Mouse (Mus musculus): ENCODE measurements around the gene Traf3ip1.
"Not testable (repeated sequence)": the region's sequence is repeated elsewhere in the genome, so short reads cannot be mapped to it uniquely, and the experiment has no call there.

Traf3ip1 gene

DNA sequence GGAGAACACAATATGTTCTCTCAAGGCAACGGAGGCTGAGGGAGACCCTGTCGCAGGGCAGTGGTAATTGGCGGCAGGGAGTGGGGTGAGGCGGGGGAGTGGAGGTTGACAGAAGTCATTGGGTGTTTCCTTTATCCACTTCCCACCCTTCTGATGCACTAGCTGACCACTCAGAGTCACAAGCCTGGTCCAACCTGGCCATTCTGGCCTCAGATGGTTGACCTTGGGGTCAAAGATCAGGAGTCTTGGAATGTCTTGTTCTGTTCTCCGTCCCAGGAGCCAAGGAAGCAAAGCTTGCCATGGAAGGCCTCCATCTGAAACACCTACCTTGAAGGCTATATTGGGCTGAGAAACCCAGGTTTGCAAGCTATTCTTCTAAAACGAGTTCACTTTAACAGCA, 28.3 kb upstream of the Traf3ip1 start:
- DNase-seq, result peak; percentile 61

DNA sequence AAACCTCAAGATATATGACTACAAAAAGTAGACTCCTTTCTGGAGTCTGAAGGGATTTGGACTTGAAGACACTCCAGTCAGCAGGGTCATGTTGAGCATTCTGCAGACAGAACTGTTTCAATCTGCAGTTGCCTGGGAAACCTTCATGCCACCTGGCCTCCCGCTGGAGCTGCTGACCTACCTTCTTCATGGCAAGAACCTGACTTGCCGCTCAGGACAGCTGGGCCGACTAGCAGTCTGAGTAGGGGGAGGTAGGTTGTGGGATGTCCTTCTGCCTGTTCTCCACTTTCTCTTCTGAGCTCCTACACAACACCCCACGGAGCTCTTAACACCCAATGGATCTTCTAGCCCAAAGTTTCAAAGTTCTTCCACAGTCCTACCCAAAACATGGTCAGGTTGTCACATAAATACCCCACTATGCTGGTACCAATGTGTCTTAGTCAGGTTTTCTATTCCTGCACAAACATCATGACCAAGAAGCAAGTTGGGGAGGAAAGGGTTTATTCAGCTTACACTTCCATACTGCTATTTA, 24.5 kb upstream of the Traf3ip1 start:
- no peak for DNase-seq

DNA sequence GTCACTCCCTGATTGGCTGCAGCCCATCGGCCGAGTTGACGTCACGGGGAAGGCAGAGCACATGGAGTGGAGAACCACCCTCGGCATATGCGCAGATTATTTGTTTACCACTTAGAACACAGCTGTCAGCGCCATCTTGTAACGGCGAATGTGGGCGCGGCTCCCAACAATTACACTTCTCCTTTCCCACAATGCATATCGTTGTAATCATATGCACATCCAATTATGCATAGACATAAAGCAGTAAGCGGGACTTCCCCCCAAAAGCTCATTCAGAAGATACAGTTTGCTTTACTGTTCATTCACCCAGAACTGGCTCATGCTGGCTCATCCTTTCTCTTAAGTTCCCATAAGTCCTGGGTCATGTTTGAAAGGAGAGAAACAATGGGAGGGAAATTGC, 16.3 kb upstream of the Traf3ip1 start:
- DNase-seq, result not testable (repeated sequence)

DNA sequence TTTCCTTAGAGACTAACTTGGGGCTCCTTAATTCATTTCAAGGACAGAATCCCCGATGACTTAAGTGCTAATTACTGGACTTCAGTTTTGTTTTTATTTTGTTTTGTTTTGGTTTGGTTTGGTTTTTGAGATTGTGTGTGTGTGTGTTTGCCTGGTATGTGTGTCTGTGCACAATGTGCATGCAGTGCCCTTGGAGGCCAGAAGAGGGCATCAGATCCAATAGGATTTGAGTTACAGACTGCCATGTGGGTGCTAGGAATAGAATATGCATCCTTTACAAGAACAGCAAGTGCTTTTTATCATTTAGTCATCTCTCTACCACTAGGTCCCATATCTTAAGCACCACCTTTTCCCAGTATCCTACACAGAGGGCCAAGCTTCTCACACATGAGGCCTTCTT, 15.5 kb upstream of the Traf3ip1 start:
- no peak for DNase-seq

DNA sequence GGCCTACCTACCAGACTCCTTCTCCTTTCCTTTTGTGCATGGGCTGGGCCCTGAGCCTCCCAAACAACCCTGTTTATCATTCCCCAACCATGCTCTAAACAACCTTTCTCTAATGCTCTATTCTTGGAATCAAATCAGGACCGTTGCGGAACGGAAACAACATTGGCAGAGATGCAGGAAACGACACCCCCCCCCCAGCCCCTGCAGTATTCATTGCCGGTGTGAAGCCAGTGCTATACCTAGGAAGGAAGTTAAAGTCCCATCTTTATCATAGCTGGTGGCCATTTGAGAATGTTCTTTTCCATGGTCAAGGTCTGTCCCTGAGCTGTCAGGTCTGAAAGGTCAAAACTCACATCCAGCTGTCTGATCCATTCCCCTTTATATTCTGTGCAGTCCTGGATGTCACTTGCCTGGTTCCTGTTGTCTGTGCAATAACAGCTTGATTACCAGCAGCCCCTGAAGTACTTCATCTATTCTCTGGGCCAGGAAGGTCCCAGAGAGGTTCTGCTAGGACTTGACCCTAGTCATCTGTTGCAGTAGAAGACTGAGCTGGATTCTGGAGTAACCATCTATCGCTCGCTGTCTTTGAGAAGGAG, 11.7 kb upstream of the Traf3ip1 start:
- no peak for DNase-seq

DNA sequence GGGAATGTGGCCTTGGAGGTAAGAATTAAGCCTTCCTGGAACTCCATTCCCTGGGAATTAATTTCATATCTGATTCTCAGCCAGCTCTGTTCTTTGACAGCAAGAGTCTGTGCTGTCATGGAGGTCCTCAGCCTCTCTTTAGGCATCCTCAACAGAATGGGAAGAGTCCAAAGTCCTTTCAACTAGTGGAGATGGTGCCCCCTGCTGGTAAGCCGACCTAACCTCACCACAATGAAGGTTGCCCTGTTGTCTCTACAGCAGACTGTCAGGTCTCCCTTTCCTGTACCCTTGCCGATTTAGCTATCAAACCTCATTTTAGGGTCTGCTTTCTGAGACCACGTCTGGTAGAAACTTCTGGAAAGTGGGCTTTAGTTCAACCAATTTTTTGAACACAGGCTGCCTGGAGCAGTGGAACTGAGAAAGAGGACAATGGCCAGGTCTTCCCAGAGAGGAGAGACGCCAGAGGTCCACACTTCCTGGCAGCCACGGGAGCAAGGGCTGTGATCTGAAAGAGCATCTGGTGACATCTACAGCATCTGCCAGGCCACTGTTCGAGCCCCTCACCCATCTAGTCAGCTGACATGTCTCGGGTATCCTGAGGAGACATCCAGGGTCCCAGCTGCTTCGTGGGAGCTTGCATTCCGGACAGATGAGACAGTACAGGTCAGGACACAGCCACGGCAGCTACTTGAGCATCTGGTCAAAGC, 11.0 kb upstream of the Traf3ip1 start:
- peak; percentile 72 for DNase-seq

DNA sequence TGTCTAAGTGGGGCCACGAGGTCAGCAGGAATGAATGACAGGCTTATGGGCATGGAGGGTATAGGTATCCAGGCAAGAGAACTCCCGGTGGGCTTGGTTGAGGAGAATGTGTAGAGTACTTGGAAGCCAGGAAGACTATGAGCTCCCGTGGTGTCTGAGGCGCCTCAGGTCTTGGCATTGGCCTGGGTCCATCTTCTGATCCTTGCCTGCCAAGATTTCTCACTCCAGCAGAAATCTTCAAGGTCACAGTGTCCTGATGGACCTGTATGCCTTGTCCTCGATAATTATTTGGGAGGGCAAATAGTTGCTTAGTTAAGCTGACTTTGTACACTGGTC, 10.5 kb upstream of the Traf3ip1 start:
- peak; percentile 39 for DNase-seq

DNA sequence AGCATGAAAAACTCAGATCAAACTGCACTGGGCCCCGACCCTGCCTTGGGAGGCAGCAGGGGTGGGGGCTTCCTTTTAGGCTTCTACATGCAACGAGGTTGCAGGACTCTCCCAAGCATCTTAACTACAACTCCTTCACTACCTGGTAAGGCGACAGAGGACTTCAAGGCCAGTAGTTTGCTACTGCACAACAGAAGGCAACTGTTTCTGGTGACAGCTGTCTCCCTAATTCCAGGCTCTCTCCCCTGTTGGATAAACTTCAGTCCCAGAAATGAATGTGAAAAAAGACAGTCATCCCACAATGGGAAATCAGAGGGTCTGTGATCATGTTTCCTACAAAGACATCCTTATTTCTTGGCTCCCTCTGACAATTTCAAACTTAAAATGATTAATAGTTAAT, 9.0 kb upstream of the Traf3ip1 start:
- DNase-seq, result no peak

DNA sequence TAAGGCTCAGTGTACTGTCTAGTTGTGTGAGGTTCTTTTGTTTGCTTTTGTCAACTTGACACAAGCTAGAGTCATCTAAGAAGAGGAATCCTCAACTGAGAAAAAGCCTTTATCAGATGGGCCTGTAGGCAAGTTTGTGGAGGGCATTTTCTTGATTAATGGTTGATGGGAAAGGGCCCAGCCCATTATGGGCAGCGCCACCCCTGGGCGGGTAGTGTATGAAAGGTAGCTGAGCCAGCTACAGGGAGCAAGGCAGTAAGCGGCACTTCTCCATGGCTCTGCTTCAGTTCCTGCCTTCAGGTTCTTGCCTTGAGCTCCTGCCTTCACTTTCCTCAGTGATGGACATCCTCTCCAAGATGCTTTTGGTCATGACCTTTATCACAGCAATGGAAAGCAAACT, 8.3 kb upstream of the Traf3ip1 start:
- no peak for DNase-seq

DNA sequence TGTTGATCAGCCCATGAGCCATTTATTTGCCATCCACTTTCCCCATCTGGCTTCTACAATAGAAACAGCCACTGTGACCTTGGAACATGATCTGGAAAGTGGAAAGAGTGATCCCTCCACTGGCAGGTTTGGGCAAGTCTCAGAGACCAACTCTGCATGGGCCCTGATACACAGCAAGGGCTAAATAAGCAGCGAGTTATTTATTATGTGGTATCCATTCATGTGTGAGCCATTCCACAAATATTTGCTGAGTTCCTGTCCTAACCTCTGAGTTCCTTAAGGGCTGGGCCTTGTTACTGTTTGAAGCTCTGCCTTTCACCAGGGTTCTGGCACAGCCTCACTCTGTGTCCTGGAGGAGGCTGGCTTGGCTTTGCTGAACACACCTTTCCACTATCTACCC, 4.1 kb upstream of the Traf3ip1 start:
- peak; percentile 79 for DNase-seq

DNA sequence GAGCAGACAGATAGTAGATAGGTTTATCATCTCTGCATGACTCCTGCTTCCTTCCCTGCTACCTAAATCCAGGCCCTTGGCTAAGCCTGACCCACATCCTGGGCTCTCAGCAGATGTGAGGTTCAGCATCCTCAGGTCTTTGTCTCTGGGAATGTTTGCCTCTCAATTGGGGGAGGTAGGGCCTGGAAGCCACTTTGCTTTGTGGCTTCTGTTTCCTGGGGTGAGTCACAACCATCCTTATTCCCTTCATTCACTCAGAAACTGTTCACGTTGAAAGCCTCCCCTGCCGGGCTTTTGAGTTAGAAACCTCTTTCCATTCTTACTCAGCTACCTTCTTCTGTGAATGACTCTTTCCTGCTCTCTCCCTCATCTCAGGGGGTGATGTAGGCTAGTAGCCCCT, 1.7 kb upstream of the Traf3ip1 start:
- no peak for DNase-seq

DNA sequence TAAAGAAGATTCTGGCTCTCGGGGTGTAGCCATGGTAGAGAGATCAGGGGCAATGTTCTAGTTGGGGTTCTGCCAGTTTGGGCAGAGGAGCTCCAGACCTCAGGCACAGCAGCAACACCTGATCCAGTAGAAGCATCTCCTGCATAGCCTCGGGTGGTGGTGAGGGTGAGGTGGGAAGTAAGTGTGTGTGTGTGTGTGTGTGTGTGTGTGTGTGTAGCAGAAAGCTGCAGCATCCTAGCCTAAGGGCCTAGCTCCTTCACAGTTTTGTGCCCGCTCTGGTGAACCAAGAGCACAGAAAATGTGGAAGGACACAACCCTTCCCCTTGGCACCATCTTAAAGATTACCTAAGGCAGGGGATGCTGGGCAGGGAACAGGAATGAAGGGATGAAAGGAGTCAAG, 509 bp upstream of the Traf3ip1 start:
- DNase-seq, result no peak

DNA sequence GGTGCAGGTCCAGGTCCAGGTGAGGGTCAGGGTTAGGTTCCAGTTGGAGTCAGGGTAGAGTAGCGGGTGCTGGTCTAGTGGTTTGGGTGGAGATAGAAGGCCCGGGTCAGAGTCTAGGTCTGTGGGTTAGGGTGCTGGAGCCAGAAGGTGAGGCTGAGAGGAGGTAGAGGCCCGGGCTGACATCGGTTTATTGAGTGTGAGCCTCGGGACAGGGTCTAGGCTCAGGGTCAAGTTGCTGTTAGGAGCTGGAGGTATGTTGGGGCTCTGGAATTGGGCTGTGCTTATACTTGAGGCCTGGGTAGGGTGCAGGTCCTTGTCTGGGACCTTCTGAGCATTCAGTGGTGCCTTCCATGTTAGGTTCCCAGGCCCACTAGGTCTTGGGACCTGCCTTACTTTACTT, 874 bp downstream of the Traf3ip1 start:
- DNase-seq, result no peak

DNA sequence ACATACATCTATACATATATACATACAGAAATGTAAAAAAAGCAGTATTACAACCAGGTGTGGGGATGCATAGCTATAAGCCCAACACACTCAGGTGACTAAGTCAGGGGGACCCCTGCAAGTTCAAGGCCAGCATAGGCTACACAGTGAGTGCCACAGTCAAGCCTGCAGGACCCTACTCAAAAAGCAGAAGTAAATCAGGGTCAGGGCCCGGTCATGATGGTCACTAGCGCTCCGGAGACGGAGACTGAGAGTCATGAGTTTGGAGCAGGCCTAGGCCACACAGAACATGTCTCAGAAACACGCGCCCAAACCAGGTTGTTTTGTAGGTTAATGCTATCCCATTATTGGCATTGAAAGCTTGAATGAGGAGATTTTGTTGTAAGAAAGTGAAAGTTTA, 4.1 kb downstream of the Traf3ip1 start:
- no peak for DNase-seq

DNA sequence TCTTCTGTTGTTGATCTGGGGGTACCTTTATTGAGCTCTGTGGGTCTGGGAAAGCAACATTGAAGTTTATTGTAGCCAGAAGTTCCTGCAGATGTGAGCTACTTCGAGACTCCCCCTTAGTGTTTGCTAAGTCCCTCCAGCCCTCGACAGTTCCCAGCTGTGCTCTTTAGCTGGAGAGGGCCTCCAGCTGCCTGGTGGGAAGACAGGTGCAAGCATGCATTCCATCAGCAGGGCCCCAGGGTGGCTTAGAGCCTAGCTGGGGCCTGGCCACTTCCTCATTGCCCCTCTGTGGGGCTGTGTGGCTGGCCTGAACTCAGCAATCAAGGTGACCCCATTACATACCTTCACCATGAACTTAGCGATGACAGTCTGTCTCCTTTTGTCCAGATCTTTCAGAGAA, 10.2 kb downstream of the Traf3ip1 start:
- DNase-seq, result no peak

DNA sequence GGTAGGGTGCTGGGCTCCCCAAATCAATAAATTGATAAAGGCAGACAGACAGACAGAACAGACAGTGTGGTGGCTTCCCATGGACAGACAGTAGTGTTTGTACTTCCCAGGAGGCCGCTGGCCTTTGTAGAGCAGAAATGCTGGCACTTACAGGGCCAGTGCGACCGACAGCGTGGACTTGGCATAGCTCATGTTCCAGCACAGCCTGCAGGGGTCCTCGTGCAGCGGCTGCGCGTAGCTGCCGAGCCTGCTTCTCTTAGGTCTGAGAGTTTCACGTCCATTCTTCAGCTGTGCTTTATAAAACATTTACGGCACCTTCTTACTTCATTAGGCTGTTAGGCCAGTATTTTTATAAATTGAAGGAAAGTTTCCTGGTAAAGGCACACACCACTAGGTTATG, 20.5 kb downstream of the Traf3ip1 start:
- DNase-seq, result no peak

DNA sequence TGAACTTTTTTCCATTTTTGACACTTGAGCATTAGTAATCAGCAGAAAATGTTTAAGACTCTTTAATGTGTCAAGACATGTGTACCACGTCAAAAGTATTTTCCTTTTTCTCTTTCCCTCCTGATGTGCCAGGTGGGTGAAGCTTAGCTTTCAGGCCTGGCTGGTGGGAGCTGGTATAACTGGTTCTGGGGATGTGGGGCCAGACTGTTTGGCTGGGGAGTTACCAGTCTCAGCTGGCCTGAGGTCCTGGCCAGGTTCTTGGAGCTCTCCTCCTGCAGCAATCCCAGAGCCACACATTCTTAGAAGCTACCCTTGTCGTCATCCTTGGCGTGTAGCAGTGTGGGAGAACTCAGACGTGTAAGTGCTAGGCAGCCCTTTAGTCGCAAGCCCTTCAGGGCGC, 21.2 kb downstream of the Traf3ip1 start:
- no peak for DNase-seq

DNA sequence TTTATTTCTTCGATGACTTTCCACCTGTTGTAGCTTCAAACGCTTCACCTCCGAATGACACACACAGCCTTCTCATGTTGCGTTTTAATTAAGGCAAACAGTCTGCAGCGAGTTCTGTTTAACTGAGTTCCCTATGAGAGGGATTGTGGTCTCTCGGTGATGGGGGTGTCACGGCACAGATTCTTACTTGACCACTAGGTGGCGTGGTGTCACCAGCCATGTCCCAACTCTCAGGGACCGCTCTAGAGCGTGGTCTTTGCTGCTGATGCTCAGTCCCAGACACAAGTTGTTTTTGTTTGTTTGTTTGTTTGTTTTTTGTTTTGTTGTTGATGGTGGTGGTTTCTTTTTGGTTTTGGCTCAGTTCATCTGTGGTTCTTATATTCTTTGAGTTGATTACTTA, 29.3 kb downstream of the Traf3ip1 start:
- DNase-seq, result peak; percentile 12

DNA sequence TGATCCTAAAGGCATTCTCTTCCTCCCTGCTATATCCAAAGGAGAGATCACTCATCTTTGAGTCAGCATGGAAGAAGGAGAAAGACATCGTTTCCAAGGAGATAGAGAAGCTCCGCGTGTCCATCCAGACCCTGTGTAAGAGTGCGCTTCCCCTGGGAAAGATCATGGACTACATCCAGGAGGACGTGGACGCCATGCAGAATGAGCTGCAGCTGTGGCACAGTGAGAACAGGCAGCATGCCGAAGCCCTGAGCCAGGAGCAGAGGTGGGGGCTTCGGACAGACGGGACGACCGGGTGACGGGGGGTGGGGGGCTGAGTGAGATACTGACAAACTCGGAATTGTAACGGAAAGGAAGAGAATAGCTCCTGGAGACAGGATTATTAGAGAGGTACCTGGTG, 31.4 kb downstream of the Traf3ip1 start:
- no peak for DNase-seq

DNA sequence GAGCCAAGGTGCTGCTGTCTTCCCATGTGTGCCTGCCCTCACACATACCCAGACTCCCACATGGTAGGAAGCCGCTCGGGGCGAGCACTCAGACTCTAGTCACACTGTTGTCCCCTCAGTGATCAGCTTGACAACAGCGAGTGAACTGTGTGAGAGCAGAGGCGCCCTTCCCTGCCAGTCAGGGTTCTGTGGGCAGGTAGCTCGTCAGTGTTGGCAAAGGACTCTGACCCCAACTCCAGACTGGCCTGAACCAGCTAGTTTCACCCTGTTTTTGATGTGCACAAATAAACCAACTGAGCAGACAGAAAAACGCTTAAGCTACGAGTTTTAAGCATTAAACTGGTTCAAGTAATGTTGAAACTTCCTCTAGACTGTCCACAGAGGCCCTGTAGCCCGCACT, 35.7 kb downstream of the Traf3ip1 start:
- DNase-seq, result peak; percentile 79

DNA sequence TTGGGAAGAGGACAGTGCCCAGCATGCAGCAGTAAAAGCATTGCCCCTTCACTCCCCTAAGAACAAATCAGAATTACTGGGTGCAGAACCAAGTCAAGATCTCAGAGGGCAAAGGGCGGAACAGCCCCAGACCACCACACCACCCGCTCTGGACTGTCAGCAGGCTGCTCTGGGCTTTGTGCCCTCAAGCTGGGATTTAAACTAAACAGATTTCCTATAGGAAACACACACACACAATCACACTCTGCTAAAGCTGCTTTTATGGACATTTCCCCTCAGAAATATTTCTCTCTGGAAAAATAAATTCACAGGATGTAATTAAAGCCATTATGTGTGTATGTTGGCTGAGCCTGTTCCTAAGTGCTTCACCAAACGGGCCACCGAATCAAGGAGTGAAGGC, 37.8 kb downstream of the Traf3ip1 start:
- DNase-seq, result no peak

DNA sequence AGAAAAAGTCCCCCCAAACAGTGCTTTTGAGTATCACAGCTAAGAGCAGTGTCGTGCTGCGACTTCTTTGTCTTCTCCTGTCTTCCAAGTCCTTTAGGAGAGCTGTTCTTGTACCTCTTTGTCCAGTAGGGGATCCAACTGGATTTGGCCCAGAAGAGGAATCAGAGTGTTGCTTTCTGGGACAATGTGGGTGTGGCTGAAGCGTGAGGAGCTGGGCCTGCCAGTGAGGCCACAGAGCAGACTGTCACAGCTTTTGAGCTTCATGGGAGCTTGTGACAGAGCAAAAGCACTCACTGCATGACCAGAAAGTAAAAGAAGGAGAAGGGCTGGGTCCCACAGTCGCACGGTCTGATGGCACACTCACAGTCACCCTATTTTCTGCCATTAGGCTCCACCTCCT, 38.4 kb downstream of the Traf3ip1 start:
- no peak for DNase-seq

DNA sequence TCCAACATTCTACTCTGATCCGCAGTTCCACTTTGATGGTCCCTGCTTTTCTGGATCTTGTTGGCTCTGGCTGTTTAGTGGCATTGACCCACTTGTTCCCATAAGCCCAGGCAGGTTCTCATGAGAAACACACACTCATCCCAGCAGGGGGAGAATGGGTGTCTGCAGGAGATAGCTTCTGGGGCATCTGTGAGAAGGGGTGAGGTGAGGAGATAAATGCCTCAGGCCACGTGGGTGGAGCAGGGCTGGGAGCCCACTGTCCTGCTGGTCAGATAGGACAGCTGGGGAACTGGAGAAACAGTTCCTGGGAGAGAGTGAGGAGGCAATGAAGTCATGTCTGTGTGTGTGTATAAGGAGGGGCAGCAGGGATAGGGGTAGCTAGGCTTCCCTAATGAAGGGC, 39.0 kb downstream of the Traf3ip1 start:
- no peak for DNase-seq

DNA sequence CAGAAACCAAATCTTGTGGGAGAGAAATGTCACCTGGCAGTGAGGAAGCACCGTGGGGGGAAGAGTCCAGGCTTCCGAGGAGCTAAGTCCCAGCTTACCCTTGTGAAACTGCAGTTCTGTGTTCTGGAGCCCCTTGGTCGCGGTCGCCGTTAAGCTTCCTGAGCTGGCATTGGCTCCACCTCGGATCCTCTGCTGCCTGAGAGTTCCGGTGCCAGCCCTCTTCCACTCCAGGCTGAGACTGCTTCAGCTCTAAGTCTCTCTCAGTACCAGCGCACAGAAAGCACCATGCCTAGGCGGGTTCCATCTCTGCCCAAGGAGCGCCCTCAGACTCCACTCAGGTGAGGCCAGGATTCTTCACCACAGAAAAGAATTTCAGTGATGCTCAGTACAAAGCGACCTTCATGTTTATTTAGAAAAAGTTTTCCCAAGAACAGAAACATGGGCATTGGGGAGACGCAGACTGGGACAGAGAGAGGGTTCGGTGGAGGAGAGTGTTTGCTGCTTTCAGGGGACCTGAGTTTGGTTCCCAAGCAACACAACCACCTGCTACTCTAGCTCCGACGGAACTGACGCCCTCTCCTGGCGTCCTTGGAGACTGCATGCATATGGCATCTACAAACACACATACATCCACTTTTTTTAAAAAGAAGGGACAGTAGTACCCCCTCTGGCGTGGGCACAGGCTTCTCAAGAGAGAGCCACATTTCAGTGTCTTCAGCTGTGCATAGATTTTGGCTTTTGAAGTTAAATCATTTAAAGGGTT, 39.7 kb downstream of the Traf3ip1 start:
- no peak for DNase-seq

Measured in kidney, adult 11 months (tissue).